Mouse (Mus musculus) small intestine, adult 10 weeks (tissue): ENCODE results near the gene Tas2r116. TPM values are rescaled to one million over a fixed set of nuclear protein-coding genes. Genes with fewer than 3 reads are reported as not detected.

Experiments
- polyA plus RNA-seq: library from polyadenylated mRNA; stranded (reverse); fragments of 350-450 nt; fragmentation: Illumina TruSeq; extraction: RNeasy Lipid Tissue Mini Kit (QIAGEN cat#74804); gene quantifications from one replicate; pipeline ENCODE4 v1.2.3, GENCODE M21; 2014; ENCODE audit warnings: low replicate concordance

The Tas2r116 gene
- polyA plus RNA-seq = not detected

DNA sequence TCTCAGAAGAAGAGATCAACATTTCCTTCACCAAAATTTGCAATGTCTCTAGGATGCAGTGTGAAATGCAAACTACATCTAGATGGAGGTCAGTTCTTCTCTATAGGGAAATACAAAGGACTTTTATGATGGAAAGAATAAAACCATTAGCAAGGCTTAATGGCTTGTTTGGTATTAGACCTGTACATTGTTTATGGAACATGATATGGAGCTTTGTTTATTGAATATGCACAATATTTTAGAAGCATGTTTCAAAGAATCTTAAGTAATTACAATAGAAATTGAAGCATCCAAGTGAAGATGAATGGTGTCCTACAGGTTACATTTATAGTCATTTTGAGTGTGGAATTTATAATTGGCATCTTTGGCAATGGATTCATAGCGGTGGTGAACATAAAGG lies at the start of gene Tas2r116:
Gene Tas2r116, plus strand, starts transcription at position 301 of the 400 bp plus-strand sequence.

DNA sequence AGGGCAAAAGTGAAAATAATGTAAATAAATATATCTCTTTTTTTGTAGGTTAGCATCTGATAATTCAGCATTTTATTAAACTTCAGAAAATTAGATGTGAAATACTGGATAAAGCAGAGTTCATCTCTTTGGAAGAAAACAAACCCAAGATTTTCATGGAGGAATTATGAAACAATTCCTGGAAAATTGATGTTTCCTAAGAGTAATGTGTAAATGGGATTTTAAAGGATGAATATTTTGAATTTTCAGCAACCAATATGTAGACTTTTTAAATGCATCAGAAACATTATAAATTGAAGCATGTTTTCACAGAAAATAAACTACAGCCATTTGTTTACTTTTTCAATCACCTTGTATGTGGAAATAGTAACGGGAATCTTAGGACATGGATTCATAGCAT lies 8.4 kb upstream of the Tas2r116 start, which contains the start of gene Tas2r123:
Gene Tas2r123, plus strand, starts transcription at position 301 of the 400 bp plus-strand sequence.

DNA sequence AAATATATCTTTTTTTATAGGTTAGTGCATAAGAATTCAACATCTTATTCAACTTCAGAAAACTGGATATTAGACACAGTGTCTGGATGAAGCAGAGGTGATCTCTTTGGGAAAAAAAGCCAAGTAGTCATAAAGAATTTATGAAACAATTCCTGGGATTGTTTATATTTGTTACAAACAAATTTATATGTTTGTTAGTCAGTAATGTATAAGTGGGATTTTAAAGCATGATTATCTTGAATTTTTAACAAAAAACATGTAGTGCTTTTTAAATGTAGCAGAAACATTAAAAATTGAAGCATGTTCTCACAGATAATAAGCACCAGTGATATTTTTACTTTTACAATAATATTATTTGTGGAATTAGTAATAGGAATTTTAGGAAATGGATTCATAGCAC lies 12.5 kb downstream of the Tas2r116 start, which contains the start of gene Tas2r110:
Gene Tas2r110, plus strand, starts transcription at position 301 of the 400 bp plus-strand sequence.

DNA sequence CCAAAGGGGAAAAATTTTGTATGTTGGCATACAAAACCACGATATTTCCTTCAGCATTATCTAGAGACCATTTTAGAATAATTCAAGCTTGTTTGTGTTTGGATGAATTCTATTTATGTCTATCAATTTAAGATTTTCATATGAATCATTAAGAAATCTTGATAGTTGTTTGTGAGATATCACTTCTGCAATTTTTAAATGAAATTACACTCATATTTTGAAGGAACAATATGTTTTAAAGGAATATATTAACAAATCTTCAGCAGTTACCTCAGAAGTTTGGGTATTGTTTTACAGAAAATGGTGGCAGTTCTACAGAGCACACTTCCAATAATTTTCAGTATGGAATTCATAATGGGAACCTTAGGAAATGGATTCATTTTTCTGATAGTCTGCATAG lies 37.5 kb downstream of the Tas2r116 start, which contains the start of gene Tas2r113:
Gene Tas2r113, plus strand, starts transcription at position 301 of the 400 bp plus-strand sequence.

Other genes starting within 250 kb of the Tas2r116 start
- not detected for gene A630073D07Rik, start 203.9 kb upstream of the Tas2r116 start, polyA plus RNA-seq
- not detected for gene Tas2r120, start 198.5 kb upstream of the Tas2r116 start, polyA plus RNA-seq
- gene Tas2r121, start 154.4 kb upstream of the Tas2r116 start, polyA plus RNA-seq = not detected
- gene Tas2r122, start 143.5 kb upstream of the Tas2r116 start, polyA plus RNA-seq = not detected
- not detected for gene Tas2r115, start 117.4 kb upstream of the Tas2r116 start, polyA plus RNA-seq
- not detected for gene Tas2r124, start 100.7 kb upstream of the Tas2r116 start, polyA plus RNA-seq
- not detected for gene Tas2r102, start 93.3 kb upstream of the Tas2r116 start, polyA plus RNA-seq
- gene Tas2r136, start 77.3 kb upstream of the Tas2r116 start, polyA plus RNA-seq = not detected
- not detected for gene Tas2r117, start 52.6 kb upstream of the Tas2r116 start, polyA plus RNA-seq
- not detected for gene Tas2r123, start 8.3 kb upstream of the Tas2r116 start, polyA plus RNA-seq
- gene Tas2r110, start 12.6 kb downstream of the Tas2r116 start, polyA plus RNA-seq = not detected
- gene Tas2r113, start 37.6 kb downstream of the Tas2r116 start, polyA plus RNA-seq = not detected
- not detected for gene Tas2r125, start 54.2 kb downstream of the Tas2r116 start, polyA plus RNA-seq
- not detected for gene Tas2r129, start 95.7 kb downstream of the Tas2r116 start, polyA plus RNA-seq
- not detected for gene Tas2r131, start 102.5 kb downstream of the Tas2r116 start, polyA plus RNA-seq
- not detected for gene Tas2r109, start 125.5 kb downstream of the Tas2r116 start, polyA plus RNA-seq
- gene Tas2r103, start 181.7 kb downstream of the Tas2r116 start, polyA plus RNA-seq = not detected
- gene Tas2r140, start 200.4 kb downstream of the Tas2r116 start, polyA plus RNA-seq = not detected
- 159 TPM for gene Smim10l1, start 249.5 kb downstream of the Tas2r116 start, polyA plus RNA-seq